Mouse (Mus musculus) olfactory bulb, adult 2 months (tissue): ENCODE results near the gene B9d1.

Source experiments
- CTCF ChIP-seq: fragments of 200-500 bp; IDR thresholded peaks from 2 replicates; pipeline ENCODE4 v1.5.1; 2012; ENCODE audit warnings: low read depth, mild to moderate bottlenecking, low read length, moderate library complexity; ENCODE audit not compliant: insufficient read depth
- POLR2A ChIP-seq: fragments of 200-500 bp; IDR thresholded peaks from 2 replicates; pipeline ENCODE4 v1.6.1; 2012; ENCODE audit warnings: mild to moderate bottlenecking, low read depth, low read length, moderate library complexity; ENCODE audit not compliant: insufficient read depth

DNA sequence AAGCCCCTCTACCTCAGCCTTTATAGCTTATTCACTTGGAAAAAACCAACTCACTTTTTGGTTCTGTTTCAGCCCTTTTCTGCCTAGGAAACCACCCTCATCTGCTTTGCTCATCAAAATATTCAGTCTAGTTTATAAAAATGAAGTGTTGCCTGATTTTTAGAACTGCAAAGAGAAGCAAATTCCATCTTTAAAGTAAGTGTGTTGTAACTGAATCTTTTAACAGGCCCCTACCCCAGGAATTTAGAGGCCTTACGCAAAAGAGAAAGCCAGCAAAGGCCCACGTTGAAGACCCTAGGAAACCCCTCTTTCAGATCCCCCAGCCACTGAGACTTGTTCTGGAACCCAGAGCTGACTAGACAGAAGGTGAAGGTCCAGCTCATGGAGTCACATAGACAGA is 40.9 kb upstream of the B9d1 start:
- TF ChIP-seq CTCF (no peak), POLR2A (no peak)
